Mouse (Mus musculus): ENCODE measurements around the gene Zfp791. TPM values are rescaled to one million over a fixed set of nuclear protein-coding genes. Genes with fewer than 3 reads are reported as not detected.
"Not testable (repeated sequence)": the region's sequence is repeated elsewhere in the genome, so short reads cannot be mapped to it uniquely, and the experiment has no call there.

Gene Zfp791
- polyA plus RNA-seq, 1 experiment from 2014 or later = 2.1 TPM

- no peaks in the 10 kb centered on the region for H3K9me3 ChIP-seq (replicated peaks)
- no peaks in the 10 kb centered on the region for H3K27me3 ChIP-seq
- H3K4me2 ChIP-seq = peak within 1 kb of the TSS; percentile 97
- H3K4me1 ChIP-seq (replicated peaks) = peaks cover 66% of the 10 kb centered on the region
- peak; percentile 82 for ATAC-seq (ENCODE audit: insufficient read depth)
- WGBS (ENCODE audit: insufficient replicate concordance) = under 1% methylated on average over 30 of the region's 30 CpGs
- peak within 1 kb of the TSS; percentile 85 for H3K27ac ChIP-seq (replicated peaks)
- peaks cover 36% of the 10 kb centered on the region for H3K36me3 ChIP-seq (replicated peaks)
- H3K4me3 ChIP-seq (replicated peaks) = peak within 1 kb of the TSS; percentile 73
- peak within 1 kb of the TSS; percentile 65 for H3K9ac ChIP-seq
Observed at GRCm38 (mm10) chr8:85083108-85083813, 39.6 kb downstream of the Zfp791 start, which contains the start of gene Man2b1. TSS of gene Man2b1 (plus strand) at chr8:85083270.

- not testable (repeated sequence) for H3K4me3 ChIP-seq (replicated peaks); H3K9me3 ChIP-seq (replicated peaks); ATAC-seq (ENCODE audit: insufficient read depth); H3K27me3 ChIP-seq; H3K9ac ChIP-seq
- H3K36me3 ChIP-seq (replicated peaks) = peaks cover 35% of the 10 kb centered on the region
- H3K4me1 ChIP-seq (replicated peaks) = peaks cover 74% of the 10 kb centered on the region
- H3K27ac ChIP-seq (replicated peaks) = peak overlapping the region; percentile 85
- 36% methylated on average over 4 of the region's 4 CpGs for whole genome bisulfite sequencing (ENCODE audit: insufficient replicate concordance)
- H3K4me2 ChIP-seq = peak overlapping the region; percentile 97
Observed at GRCm38 (mm10) chr8:85082169-85082568, 40.7 kb downstream of the Zfp791 start.

- Histone ChIP-seq H3K27me3 (no peaks in the 10 kb centered on the region), H3K4me1 (replicated peaks) (peaks cover 84% of the 10 kb centered on the region), H3K9me3 (replicated peaks) (no peaks in the 10 kb centered on the region), H3K4me2 (peak within 1 kb of the TSS; percentile 97), H3K9ac (peak within 1 kb of the TSS; percentile 90), H3K4me3 (replicated peaks) (peak within 1 kb of the TSS; percentile 88), H3K27ac (replicated peaks) (peak within 1 kb of the TSS; percentile 85), H3K36me3 (replicated peaks) (peaks cover 33% of the 10 kb centered on the region)
- WGBS (ENCODE audit: insufficient replicate concordance) = 1% methylated on average over 9 of the region's 9 CpGs
- peak; percentile 60 for ATAC-seq (ENCODE audit: insufficient read depth)
Observed at GRCm38 (mm10) chr8:85081216-85081555, 41.7 kb downstream of the Zfp791 start, which contains the start of gene Wdr83. TSS of gene Wdr83 (minus strand) at chr8:85081306.

GRCm38 (mm10) chr8:85080532-85081215, 42.2 kb downstream of the Zfp791 start, which contains the start of gene Wdr83os:
TSS of gene Wdr83os (plus strand) at chr8:85080740.
- peak; percentile 13; the same call in 1 of the 2 replicates for ATAC-seq (ENCODE audit: insufficient read depth)
- WGBS (ENCODE audit: insufficient replicate concordance) = under 1% methylated on average over 30 of the region's 30 CpGs
- Histone ChIP-seq H3K4me1 (replicated peaks) (peaks cover 88% of the 10 kb centered on the region), H3K4me3 (replicated peaks) (peak within 1 kb of the TSS; percentile 88), H3K27ac (replicated peaks) (peak within 1 kb of the TSS; percentile 85), H3K9ac (peak within 1 kb of the TSS; percentile 90), H3K36me3 (replicated peaks) (peaks cover 35% of the 10 kb centered on the region), H3K27me3 (no peaks in the 10 kb centered on the region), H3K9me3 (replicated peaks) (no peaks in the 10 kb centered on the region), H3K4me2 (peak within 1 kb of the TSS; percentile 97)

GRCm38 (mm10) chr8:85080214-85080531, 42.7 kb downstream of the Zfp791 start:
- H3K27ac ChIP-seq (replicated peaks) = peak overlapping the region; percentile 85
- peak overlapping the region; percentile 88 for H3K4me3 ChIP-seq (replicated peaks)
- no peaks in the 10 kb centered on the region for H3K9me3 ChIP-seq (replicated peaks)
- peaks cover 35% of the 10 kb centered on the region for H3K36me3 ChIP-seq (replicated peaks)
- 0% methylated on average over 25 of the region's 25 CpGs for WGBS (ENCODE audit: insufficient replicate concordance)
- ATAC-seq (ENCODE audit: insufficient read depth) = no peak
- H3K4me1 ChIP-seq (replicated peaks) = peaks cover 88% of the 10 kb centered on the region
- H3K4me2 ChIP-seq = peak overlapping the region; percentile 97
- peak overlapping the region; percentile 90 for H3K9ac ChIP-seq
- H3K27me3 ChIP-seq = no peaks in the 10 kb centered on the region

- Histone ChIP-seq H3K9me3 (replicated peaks) (no peaks in the 10 kb centered on the region), H3K27me3 (no peaks in the 10 kb centered on the region), H3K36me3 (replicated peaks) (peaks cover 55% of the 10 kb centered on the region), H3K4me3 (replicated peaks) (no peak overlapping the region), H3K27ac (replicated peaks) (peak overlapping the region; percentile 73), H3K4me1 (replicated peaks) (peaks cover 89% of the 10 kb centered on the region), H3K4me2 (0 out of 2 replicates have a peak overlapping the region, but pooled peaks have one; percentile 50), H3K9ac (peak overlapping the region; percentile 21; the same call in 1 of the 2 replicates)
- 0% methylated on average over 2 of the region's 2 CpGs for WGBS (ENCODE audit: insufficient replicate concordance)
- ATAC-seq (ENCODE audit: insufficient read depth) = peak; percentile 26; the same call in 1 of the 2 replicates
Observed at GRCm38 (mm10) chr8:85076993-85077392, 45.9 kb downstream of the Zfp791 start.

GRCm38 (mm10) chr8:85076001-85076400, 46.9 kb downstream of the Zfp791 start:
- H3K4me3 ChIP-seq (replicated peaks) = no peak overlapping the region; the same call in 1 of the 2 replicates
- 49% methylated on average over 9 of the region's 9 CpGs for WGBS (ENCODE audit: insufficient replicate concordance)
- H3K9ac ChIP-seq = peak overlapping the region; percentile 45; the same call in 1 of the 2 replicates
- ATAC-seq (ENCODE audit: insufficient read depth) = peak; percentile 58
- H3K4me2 ChIP-seq = peak overlapping the region; percentile 50
- peaks cover 83% of the 10 kb centered on the region for H3K4me1 ChIP-seq (replicated peaks)
- H3K27ac ChIP-seq (replicated peaks) = peak overlapping the region; percentile 73
- no peaks in the 10 kb centered on the region for H3K27me3 ChIP-seq
- peaks cover 55% of the 10 kb centered on the region for H3K36me3 ChIP-seq (replicated peaks)
- no peaks in the 10 kb centered on the region for H3K9me3 ChIP-seq (replicated peaks)

- Histone ChIP-seq H3K4me1 (replicated peaks) (peaks cover 85% of the 10 kb centered on the region), H3K27ac (replicated peaks) (peak overlapping the region; percentile 73; the same call in 1 of the 2 replicates)
Observed at GRCm38 (mm10) chr8:85074617-85075016, 48.3 kb downstream of the Zfp791 start.

GRCm38 (mm10) chr8:85074167-85074566, 48.7 kb downstream of the Zfp791 start:
- ATAC-seq (ENCODE audit: insufficient read depth) = no peak
- H3K36me3 ChIP-seq (replicated peaks) = peaks cover 55% of the 10 kb centered on the region
- H3K27me3 ChIP-seq = no peaks in the 10 kb centered on the region
- H3K4me3 ChIP-seq (replicated peaks) = no peak overlapping the region
- WGBS (ENCODE audit: insufficient replicate concordance) = 79% methylated on average over 10 of the region's 10 CpGs
- H3K9me3 ChIP-seq (replicated peaks) = no peaks in the 10 kb centered on the region
- H3K9ac ChIP-seq = no peak overlapping the region
- 0 out of 2 replicates have a peak overlapping the region, but pooled peaks have one; percentile 73 for H3K27ac ChIP-seq (replicated peaks)
- H3K4me1 ChIP-seq (replicated peaks) = peaks cover 83% of the 10 kb centered on the region
- no peak overlapping the region for H3K4me2 ChIP-seq

More at GRCm38 (mm10) chr8:85074617-85075016, 48.3 kb downstream of the Zfp791 start:
- H3K4me2 ChIP-seq = no peak overlapping the region
- no peak overlapping the region for H3K4me3 ChIP-seq (replicated peaks)
- H3K9me3 ChIP-seq (replicated peaks) = no peaks in the 10 kb centered on the region
- ATAC-seq (ENCODE audit: insufficient read depth) = no peak
- H3K9ac ChIP-seq = no peak overlapping the region
- H3K36me3 ChIP-seq (replicated peaks) = peaks cover 55% of the 10 kb centered on the region
- whole genome bisulfite sequencing (ENCODE audit: insufficient replicate concordance) = 79% methylated on average over 10 of the region's 10 CpGs
- no peaks in the 10 kb centered on the region for H3K27me3 ChIP-seq

GRCm38 (mm10) chr8:85073041-85073612, 49.8 kb downstream of the Zfp791 start:
- no peak overlapping the region for H3K9ac ChIP-seq
- ATAC-seq (ENCODE audit: insufficient read depth) = no peak
- 84% methylated on average over 15 of the region's 15 CpGs for whole genome bisulfite sequencing (ENCODE audit: insufficient replicate concordance)
- H3K4me3 ChIP-seq (replicated peaks) = no peak overlapping the region
- peaks cover 74% of the 10 kb centered on the region for H3K4me1 ChIP-seq (replicated peaks)
- H3K4me2 ChIP-seq = peak overlapping the region; percentile 82
- peaks cover 47% of the 10 kb centered on the region for H3K36me3 ChIP-seq (replicated peaks)
- no peaks in the 10 kb centered on the region for H3K9me3 ChIP-seq (replicated peaks)
- H3K27ac ChIP-seq (replicated peaks) = no peak overlapping the region
- no peaks in the 10 kb centered on the region for H3K27me3 ChIP-seq

Measured in liver, embryonic 15.5 days (tissue).